ENCODE assay signal across 8 mouse cellular contexts in genomic region chr8:13213479-13214268, GRCm38 (mm10). TPM values are rescaled to one million over a fixed set of nuclear protein-coding genes. Genes with fewer than 3 reads are reported as not detected.
A peak's percentile ranks its signal among the peaks of the same experiment; 100 is the strongest.
DNase-seq lines count a peak whose midpoint lies in the region; ATAC-seq and TF ChIP-seq lines count a peak whose summit lies in the region.

No protein-coding gene starts in this region.

- H3K27ac ChIP-seq in hindbrain, embryonic 14.5 days = no peak overlapping the region

- peaks cover 13% of the 10 kb centered on the region for H3K4me1 ChIP-seq in hindbrain, embryonic 14.5 days (replicated peaks; ENCODE audit: control insufficient read depth, insufficient read depth, low read length)

- ATAC-seq in Patski = peak; percentile 85
- ATAC-seq in hindbrain, embryonic 14.5 days (ENCODE audit: low FRiP score) = peak; percentile 83

- H3K4me2 ChIP-seq in hindbrain, embryonic 14.5 days (replicated peaks) = peak overlapping the region; percentile 41; the same call in 1 of the 2 replicates

- CTCF ChIA-PET in Patski (lab: Charles Lee) = interaction anchor here (0.7 to 1.3 kb wide), 2 partner anchors 66 to 320 kb away, joined by 3 read pairs; no protein-coding TSS in a partner anchor

- no peak overlapping the region for H3K4me3 ChIP-seq in hindbrain, embryonic 14.5 days (replicated peaks; ENCODE audit: low read length)

- DNase-seq in Patski (ENCODE audit: low read depth, low spot score) = peak; percentile 34
- peak; percentile 81 to 91 for DNase-seq in cerebellum, postnatal 14 days
- peak; percentile 82 to 83 for DNase-seq in frontal cortex, postnatal 25 days (ENCODE audit: low spot score in 2 of 2)
- peak; percentile 85 for DNase-seq in hindbrain, embryonic 14.5 days (ENCODE audit: low spot score)
- DNase-seq in layer of hippocampus, postnatal 25 days (ENCODE audit: extremely low spot score in 1 of 2, low spot score in 1 of 2) = peak; percentile 77 to 93
- DNase-seq in lung, postnatal 14 days = peak; percentile 95
- DNase-seq in ovary, postnatal 36 days (ENCODE audit: low spot score) = peak; percentile 88
- DNase-seq in thymus, postnatal 14 days = peak; percentile 92

- H3K9me3 ChIP-seq in hindbrain, embryonic 14.5 days (ENCODE audit: control insufficient read depth, low read length) = no peaks in the 10 kb centered on the region

- in situ Hi-C loops in Patski (cut with MboI; ENCODE audit: low pct_unique_long_range_greater_than_20kb) = loop anchor here (5.0 to 10.0 kb wide), 2 partner anchors 71 to 319 kb away; no protein-coding TSS in a partner anchor

- 25% methylated on average over 10 of the region's 10 CpGs for WGBS in hindbrain, embryonic 14.5 days

- H3K9ac ChIP-seq in hindbrain, embryonic 14.5 days = no peak overlapping the region; the same call in 1 of the 2 replicates

- peaks cover 10% of the 10 kb centered on the region for H3K27me3 ChIP-seq in Patski
- H3K27me3 ChIP-seq in hindbrain, embryonic 14.5 days (ENCODE audit: control insufficient read depth, insufficient read depth, low read length) = no peaks in the 10 kb centered on the region

- H3K36me3 ChIP-seq in hindbrain, embryonic 14.5 days (replicated peaks; ENCODE audit: control insufficient read depth, insufficient read depth) = no peaks in the 10 kb centered on the region

- POLR2A ChIA-PET in Patski (lab: Charles Lee) = no interaction called here

- TF ChIP-seq CTCF in Patski (IDR thresholded peaks at IDR 0.05) = peak; percentile 95

RNA-seq across cellular contexts. Expression of gene Grtp1, which starts 13.3 kb away (rescaled TPM):
- polyA plus RNA-seq in Patski (2021) = 4.3 TPM
- polyA plus RNA-seq in hindbrain, embryonic 14.5 days (2014; fragmentation: Nextera tagmentation; extraction: Ambion mirVana) = 11.7 and 12.6 TPM in 2 replicates
- 1 to 10 TPM; 5.2 TPM for total RNA-seq in layer of hippocampus, postnatal 25 days (2021)

RNA-seq across cellular contexts. Expression of gene Adprhl1, which starts 40.3 kb away (rescaled TPM):
- polyA plus RNA-seq in Patski (2021) = 0.04 TPM
- not detected in 2 replicates for polyA plus RNA-seq in hindbrain, embryonic 14.5 days (2014; fragmentation: Nextera tagmentation; extraction: Ambion mirVana)
- 1 to 10 TPM; 1.3 to 1.4 TPM for total RNA-seq in layer of hippocampus, postnatal 25 days (2021)

RNA-seq across cellular contexts. Expression of gene Lamp1, which starts 54.7 kb away (rescaled TPM):
- polyA plus RNA-seq in Patski (2021) = 930 TPM
- polyA plus RNA-seq in hindbrain, embryonic 14.5 days (2014; fragmentation: Nextera tagmentation; extraction: Ambion mirVana) = 331 and 347 TPM in 2 replicates
- total RNA-seq in layer of hippocampus, postnatal 25 days (2021) = 100 to 1,000 TPM; 283 to 311 TPM

Comparison
In these comparisons a context has a peak if more than half of its experiments do, and no peak if none do; other contexts are left out.
1. DNase-seq: peak in every context shown above with its lines; median percentile 95 in lung, postnatal 14 days; 92 in thymus, postnatal 14 days; 88 in ovary, postnatal 36 days; 86 in cerebellum, postnatal 14 days; 85 in hindbrain, embryonic 14.5 days; 85 in layer of hippocampus, postnatal 25 days; 82 in frontal cortex, postnatal 25 days; 34 in Patski.